Mouse (Mus musculus) Patski (cell line): ENCODE data around the gene Cep104. TPM values are rescaled to one million over a fixed set of nuclear protein-coding genes. Genes with fewer than 3 reads are reported as not detected.

ENCODE experiments used
- ATAC-seq: fragments of 100-300 bp; one replicate; pipeline ENCODE4 v1.8.0; 2021
- CTCF ChIA-PET: fragments of 350-600 bp; sonication (Branson Sonifier 250); formaldehyde crosslinking; loops from one replicate; lab custom pipeline; 2022; ENCODE audit warnings: inconsistent platforms; lab: Charles Lee
- POLR2A ChIA-PET: fragments of 350-600 bp; sonication (Branson Sonifier 250); formaldehyde crosslinking; loops from one replicate; lab custom pipeline; 2022; ENCODE audit warnings: antibody characterized with exemption, inconsistent platforms; lab: Charles Lee
- DNase-seq: peaks from one replicate; pipeline ENCODE4 v3.0.0-alpha.2; 2011; ENCODE audit warnings: low read depth, low spot score
- H3K27me3 ChIP-seq: fragments of 371-371 bp; one replicate; pipeline ENCODE4 v1.5.1; 2021
- CTCF ChIP-seq: fragments of 100-300 bp; IDR thresholded peaks from one replicate; pipeline ENCODE4 v1.5.1; 2021
- in situ Hi-C: fragments of 300-500 bp; cut with MboI; formaldehyde crosslinking; loops from 3 replicates; pipeline ENCODE4 v1.11.1; 2018; ENCODE audit warnings: low pct_unique_long_range_greater_than_20kb, mixed read lengths
- polyA plus RNA-seq: library from polyadenylated mRNA; unstranded; gene quantifications from one replicate; pipeline ENCODE4 v1.2.3, GENCODE M21; 2021

Gene Cep104
- polyA plus RNA-seq, 1 experiment from 2014 or later = 19.2 TPM

- CTCF ChIA-PET = no interaction called here
- no peaks in the 10 kb centered on the region for H3K27me3 ChIP-seq
- in situ Hi-C loops = no loop called here
- ATAC-seq (no peak), DNase-seq (no peak)
- POLR2A ChIA-PET = interaction anchor here (2.7 kb wide), 1 partner anchor 10 kb away, joined by 11 read pairs; the partner anchor contains the start of gene Lrrc47
- TF ChIP-seq CTCF = no peak
These were observed 46.4 kb downstream of the Cep104 start for GRCm38 (mm10) chr4:154021432-154021831.

- DNase-seq (no peak), ATAC-seq (peak; percentile 31)
- no peak for TF ChIP-seq CTCF
- CTCF ChIA-PET = no interaction called here
- H3K27me3 ChIP-seq = no peaks in the 10 kb centered on the region
- POLR2A ChIA-PET = interaction anchor here (2.7 kb wide), 1 partner anchor 11 kb away, joined by 11 read pairs; the partner anchor contains the start of gene Lrrc47
- in situ Hi-C loops = no loop called here
These were observed 47.4 kb downstream of the Cep104 start for GRCm38 (mm10) chr4:154022407-154022806.

GRCm38 (mm10) chr4:154022844-154023243 lies 47.9 kb downstream of the Cep104 start:
- CTCF ChIA-PET = no interaction called here
- ATAC-seq (no peak), DNase-seq (no peak)
- in situ Hi-C loops = no loop called here
- no peaks in the 10 kb centered on the region for H3K27me3 ChIP-seq
- POLR2A ChIA-PET = interaction anchor here (2.7 kb wide), 1 partner anchor 11 kb away, joined by 11 read pairs; the partner anchor contains the start of gene Lrrc47
- no peak for TF ChIP-seq CTCF

GRCm38 (mm10) chr4:154023754-154024601 lies 49.0 kb downstream of the Cep104 start:
- in situ Hi-C loops = no loop called here
- ChIA-PET POLR2A (no interaction called here), CTCF (no interaction called here)
- DNase-seq = no peak
- no peak for ATAC-seq
- no peaks in the 10 kb centered on the region for H3K27me3 ChIP-seq
- no peak for TF ChIP-seq CTCF

- no peak for TF ChIP-seq CTCF
- DNase-seq = no peak
- H3K27me3 ChIP-seq = no peaks in the 10 kb centered on the region
- in situ Hi-C loops = loop anchor here (25.0 kb wide), 1 partner anchor 262 kb away; no protein-coding TSS in a partner anchor
- ATAC-seq = no peak
- CTCF ChIA-PET = no interaction called here
- POLR2A ChIA-PET = interaction anchor here (1.1 kb wide), 1 partner anchor 13 kb away, joined by 5 read pairs; the partner anchor contains the start of gene Lrrc47
These were observed 49.9 kb downstream of the Cep104 start for GRCm38 (mm10) chr4:154024729-154025521.

GRCm38 (mm10) chr4:154025641-154026440 lies 50.8 kb downstream of the Cep104 start, which contains the start of gene Smim1:
Smim1 (minus strand) TSS chr4:154026230.
- no peak for DNase-seq
- POLR2A ChIA-PET = interaction anchor here (0.6 to 1.1 kb wide), 2 partner anchors 14 to 423 kb away, joined by 3 to 5 read pairs; partner anchors contain the start of gene Lrrc47
- no peaks in the 10 kb centered on the region for H3K27me3 ChIP-seq
- CTCF ChIA-PET = interaction anchor here (1.9 kb wide), 1 partner anchor 39 kb away, joined by 7 read pairs; no protein-coding TSS in a partner anchor
- in situ Hi-C loops = loop anchor here (25.0 kb wide), 1 partner anchor 261 kb away; no protein-coding TSS in a partner anchor
- ATAC-seq = peak; percentile 91
- no peak for TF ChIP-seq CTCF

GRCm38 (mm10) chr4:154026441-154026761 lies 51.4 kb downstream of the Cep104 start:
- in situ Hi-C loops = loop anchor here (25.0 kb wide), 1 partner anchor 261 kb away; no protein-coding TSS in a partner anchor
- ATAC-seq (no peak), DNase-seq (no peak)
- ChIA-PET POLR2A (no interaction called here), CTCF (interaction anchor here (1.9 kb wide), 1 partner anchor 38 kb away, joined by 7 read pairs; no protein-coding TSS in a partner anchor)
- no peaks in the 10 kb centered on the region for H3K27me3 ChIP-seq
- TF ChIP-seq CTCF = no peak

- ChIA-PET POLR2A (no interaction called here), CTCF (interaction anchor here (1.2 to 1.5 kb wide), 2 partner anchors 77 to 178 kb away, joined by 3 read pairs; no protein-coding TSS in a partner anchor)
- ATAC-seq = no peak
- in situ Hi-C loops = loop anchor here (25.0 kb wide), 1 partner anchor 259 kb away; no protein-coding TSS in a partner anchor
- no peaks in the 10 kb centered on the region for H3K27me3 ChIP-seq
- no peak for DNase-seq
- no peak for TF ChIP-seq CTCF
These were observed 53.1 kb downstream of the Cep104 start for GRCm38 (mm10) chr4:154028066-154028465.

- H3K27me3 ChIP-seq = no peaks in the 10 kb centered on the region
- POLR2A ChIA-PET = no interaction called here
- in situ Hi-C loops = loop anchor here (25.0 kb wide), 1 partner anchor 259 kb away; no protein-coding TSS in a partner anchor
- CTCF ChIA-PET = interaction anchor here (1.2 to 1.5 kb wide), 2 partner anchors 76 to 177 kb away, joined by 3 read pairs; no protein-coding TSS in a partner anchor
- no peak for ATAC-seq
- DNase-seq = no peak
- TF ChIP-seq CTCF = no peak
These were observed 53.7 kb downstream of the Cep104 start for GRCm38 (mm10) chr4:154028646-154029045.
